Mouse (Mus musculus) intestine, embryonic 14.5 days (tissue): ENCODE measurements around the gene Evl. TPM values are rescaled to one million over a fixed set of nuclear protein-coding genes. Genes with fewer than 3 reads are reported as not detected.

Experiments used
- ATAC-seq: fragments of 200-750 bp; cut with Nextera tagmentation; replicated peaks from 2 replicates; pipeline ENCODE4 v1.8.0; 2017; ENCODE audit warnings: low read depth, moderate number of reproducible peaks, moderate TSS enrichment, moderate library complexity; ENCODE audit not compliant: low FRiP score, low TSS enrichment
- DNase-seq: peaks from one replicate; pipeline ENCODE4 v3.0.0-alpha.2; 2018; ENCODE audit warnings: low spot score
- H3K27ac ChIP-seq: fragments of 300-500 bp; sonication (generic); 2 replicates; pipeline ENCODE4 v1.5.1; 2014; ENCODE audit warnings: low read depth, mild to moderate bottlenecking, control low read depth
- H3K27me3 ChIP-seq: fragments of 300-500 bp; sonication (generic); replicated peaks from 2 replicates; pipeline ENCODE4 v1.6.1; 2014; ENCODE audit warnings: low read length, control low read depth; ENCODE audit not compliant: control insufficient read depth, insufficient read depth
- H3K36me3 ChIP-seq: fragments of 300-500 bp; sonication (generic); 2 replicates; pipeline ENCODE4 v1.6.1; 2014; ENCODE audit warnings: low read length, control low read depth; ENCODE audit not compliant: control insufficient read depth, insufficient read depth
- H3K4me1 ChIP-seq: fragments of 300-500 bp; sonication (generic); replicated peaks from 2 replicates; pipeline ENCODE4 v1.6.1; 2014; ENCODE audit warnings: low read length, control low read depth, mixed read lengths; ENCODE audit not compliant: control insufficient read depth, insufficient read depth
- H3K4me2 ChIP-seq: fragments of 300-500 bp; sonication (generic); 2 replicates; pipeline ENCODE4 v1.6.1; 2014; ENCODE audit warnings: low read length
- H3K4me3 ChIP-seq: fragments of 300-500 bp; sonication (generic); 2 replicates; pipeline ENCODE4 v1.5.1; 2014; ENCODE audit warnings: low read depth, low read length, control low read depth, mixed read lengths
- H3K9ac ChIP-seq: fragments of 300-500 bp; sonication (generic); 2 replicates; pipeline ENCODE4 v1.6.1; 2014; ENCODE audit warnings: mild to moderate bottlenecking, low read length
- H3K9me3 ChIP-seq: fragments of 300-500 bp; sonication (generic); 2 replicates; pipeline ENCODE4 v1.6.1; 2016; ENCODE audit warnings: low read length, control low read depth; ENCODE audit not compliant: control insufficient read depth
- WGBS: fragments of 180-500 bp; shearing (Covaris S2); extraction: QIAGEN DNeasy Blood & Tissue Kit; methylation state at CpG from one replicate; pipeline ENCODE4 v1.1.7; 2014; 5-methylcytosine and 5-hydroxymethylcytosine counted together
- polyA plus RNA-seq: library from polyadenylated mRNA; unstranded; fragments of >200 nt; fragmentation: Nextera tagmentation; extraction: Ambion mirVana; gene quantifications from 2 replicates; pipeline ENCODE4 v1.2.1, GENCODE M21; 2014

The Evl gene
- polyA plus RNA-seq, 1 experiment from 2014 or later = 61.0 TPM

- Histone ChIP-seq H3K9me3 (no peaks in the 10 kb centered on the region), H3K4me2 (no peak overlapping the region), H3K4me3 (no peak overlapping the region), H3K36me3 (peaks cover 28% of the 10 kb centered on the region), H3K27me3 (no peaks in the 10 kb centered on the region), H3K9ac (no peak overlapping the region), H3K27ac (no peak overlapping the region), H3K4me1 (no peaks in the 10 kb centered on the region; the same call in 1 of the 2 replicates)
- WGBS = 69% methylated on average over 10 of the region's 10 CpGs
- DNase-seq = no peak
- no peak for ATAC-seq
Observed at GRCm38 (mm10) chr12:108536461-108536860, 18.1 kb upstream of the Evl start.

- no peak overlapping the region for H3K4me2 ChIP-seq
- H3K27me3 ChIP-seq = no peaks in the 10 kb centered on the region
- WGBS = 25% methylated on average over 6 of the region's 6 CpGs
- H3K9me3 ChIP-seq = no peaks in the 10 kb centered on the region
- H3K4me1 ChIP-seq = peaks cover 2% of the 10 kb centered on the region; the same call in 1 of the 2 replicates
- H3K4me3 ChIP-seq = no peak overlapping the region
- ATAC-seq = peak; percentile 56; the same call in 1 of the 2 replicates
- H3K27ac ChIP-seq = no peak overlapping the region
- H3K9ac ChIP-seq = no peak overlapping the region
- 0 out of 2 replicates have a peak, but pooled peaks cover 15% of the 10 kb centered on the region for H3K36me3 ChIP-seq
- DNase-seq = no peak
Observed at GRCm38 (mm10) chr12:108541088-108541487, 13.4 kb upstream of the Evl start.

DNA sequence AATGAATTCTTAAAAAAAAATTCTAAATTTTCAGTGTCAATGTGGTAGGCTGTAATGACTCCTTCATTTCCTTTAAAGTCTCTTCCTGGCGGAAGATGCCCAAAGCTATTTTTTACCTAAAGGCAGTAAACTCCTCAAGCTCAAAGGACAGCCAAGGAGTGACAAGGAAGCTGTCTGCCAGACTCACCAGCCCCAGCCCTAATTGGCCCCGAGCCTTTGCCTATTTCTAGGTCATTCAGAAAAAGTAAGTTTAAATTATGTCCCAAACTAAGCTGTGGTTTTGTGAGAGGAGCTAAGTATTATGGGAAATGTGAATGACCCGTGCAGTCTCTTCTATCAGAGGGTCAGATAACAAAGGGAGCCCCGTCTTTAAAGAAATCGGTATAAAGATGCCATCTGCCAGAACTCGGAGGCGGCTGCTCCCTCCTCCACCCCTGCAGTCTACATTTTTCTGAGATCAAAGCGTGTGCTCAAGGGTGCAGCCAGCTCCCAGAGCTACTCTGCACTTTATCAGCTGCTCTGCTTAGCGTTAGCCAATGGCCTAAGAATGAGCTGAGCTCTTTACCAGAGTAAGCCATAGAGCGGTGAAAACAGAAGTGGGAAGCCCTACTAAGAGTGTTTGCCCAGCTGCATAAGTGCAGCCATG lies 7.9 kb upstream of the Evl start:
- Histone ChIP-seq H3K9me3 (no peaks in the 10 kb centered on the region), H3K27ac (peak overlapping the region; percentile 51; the same call in 1 of the 2 replicates), H3K27me3 (no peaks in the 10 kb centered on the region), H3K4me1 (peaks cover 16% of the 10 kb centered on the region), H3K36me3 (no peaks in the 10 kb centered on the region), H3K9ac (no peak overlapping the region), H3K4me2 (peak overlapping the region; percentile 31), H3K4me3 (no peak overlapping the region)
- 11% methylated on average over 10 of the region's 10 CpGs for WGBS
- ATAC-seq (no peak; the same call in 1 of the 2 replicates), DNase-seq (no peak)

GRCm38 (mm10) chr12:108547251-108547875 lies 7.2 kb upstream of the Evl start:
- no peaks in the 10 kb centered on the region for H3K27me3 ChIP-seq
- no peak overlapping the region for H3K4me3 ChIP-seq
- DNase-seq (no peak), ATAC-seq (no peak)
- H3K4me2 ChIP-seq = peak overlapping the region; percentile 31; the same call in 1 of the 2 replicates
- peaks cover 16% of the 10 kb centered on the region for H3K4me1 ChIP-seq
- no peak overlapping the region for H3K9ac ChIP-seq
- H3K27ac ChIP-seq = 0 out of 2 replicates have a peak overlapping the region, but pooled peaks have one; percentile 7
- no peaks in the 10 kb centered on the region for H3K36me3 ChIP-seq
- WGBS = 54% methylated on average over 15 of the region's 15 CpGs
- H3K9me3 ChIP-seq = no peaks in the 10 kb centered on the region

GRCm38 (mm10) chr12:108551731-108552130 lies 2.8 kb upstream of the Evl start:
- Histone ChIP-seq H3K36me3 (no peaks in the 10 kb centered on the region), H3K27ac (no peak overlapping the region), H3K4me2 (no peak overlapping the region), H3K27me3 (no peaks in the 10 kb centered on the region), H3K4me3 (no peak overlapping the region), H3K4me1 (peaks cover 21% of the 10 kb centered on the region), H3K9ac (no peak overlapping the region), H3K9me3 (no peaks in the 10 kb centered on the region)
- DNase-seq (no peak), ATAC-seq (no peak)
- WGBS = 86% methylated on average over 7 of the region's 7 CpGs

- no peak for DNase-seq
- no peaks in the 10 kb centered on the region for H3K9me3 ChIP-seq
Observed at GRCm38 (mm10) chr12:108553079-108553478, 1.4 kb upstream of the Evl start.

DNA sequence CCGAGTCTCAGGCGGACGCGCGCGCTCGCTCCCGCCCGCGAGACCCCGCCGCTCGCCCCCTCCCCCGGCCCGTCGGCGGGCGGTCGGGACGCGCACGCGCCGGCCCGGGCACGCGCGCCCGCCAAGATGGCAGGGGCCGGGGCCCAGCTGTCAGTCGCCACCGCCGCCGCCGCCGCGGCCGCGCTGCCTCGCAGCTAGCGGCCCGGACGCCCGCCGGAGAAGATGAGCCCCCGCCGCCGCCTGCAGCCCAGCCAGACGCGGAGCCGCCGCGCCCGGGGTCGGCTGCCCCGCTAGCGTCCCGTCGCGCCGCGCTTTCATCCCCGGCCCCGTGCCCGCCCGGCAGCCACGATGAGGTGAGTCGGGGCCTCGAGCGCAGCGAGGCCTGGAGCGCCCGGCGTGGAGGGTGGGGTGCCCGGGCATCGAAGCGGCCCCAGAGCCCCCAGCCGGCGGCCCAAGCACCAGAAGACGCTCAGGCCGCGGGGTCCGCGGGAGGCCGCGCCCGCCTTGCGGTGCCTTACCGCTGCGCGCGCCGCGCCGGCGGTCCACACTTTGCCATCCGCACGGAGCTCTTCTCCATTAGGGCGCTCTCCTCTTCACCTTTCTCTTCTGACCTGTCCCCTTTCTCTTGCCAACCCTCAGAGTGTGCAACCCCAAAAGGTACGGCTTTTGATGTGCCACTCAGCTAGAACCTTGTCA lies 489 bp downstream of the Evl start:
- Histone ChIP-seq H3K36me3 (no peaks in the 10 kb centered on the region), H3K4me1 (peaks cover 38% of the 10 kb centered on the region), H3K9me3 (no peaks in the 10 kb centered on the region), H3K9ac (peak overlapping the region; percentile 95), H3K4me3 (peak overlapping the region; percentile 87), H3K27ac (peak overlapping the region; percentile 82), H3K27me3 (no peaks in the 10 kb centered on the region), H3K4me2 (peak overlapping the region; percentile 73)
- ATAC-seq (peak; percentile 73), DNase-seq (peak; percentile 78)
- under 1% methylated on average over 97 of the region's 100 CpGs for WGBS

More at GRCm38 (mm10) chr12:108553079-108553478, 1.4 kb upstream of the Evl start:
- H3K27me3 ChIP-seq = no peaks in the 10 kb centered on the region
- no peak for ATAC-seq
- H3K9ac ChIP-seq = no peak overlapping the region
- no peak overlapping the region for H3K27ac ChIP-seq
- H3K36me3 ChIP-seq = no peaks in the 10 kb centered on the region
- peaks cover 24% of the 10 kb centered on the region for H3K4me1 ChIP-seq
- no peak overlapping the region for H3K4me2 ChIP-seq
- H3K4me3 ChIP-seq = no peak overlapping the region
- WGBS = 33% methylated on average over 6 of the region's 6 CpGs

GRCm38 (mm10) chr12:108558194-108558593 lies 3.7 kb downstream of the Evl start:
- H3K4me2 ChIP-seq = no peak overlapping the region; the same call in 1 of the 2 replicates
- peaks cover 6% of the 10 kb centered on the region for H3K36me3 ChIP-seq
- H3K27me3 ChIP-seq = no peaks in the 10 kb centered on the region
- H3K9ac ChIP-seq = no peak overlapping the region
- H3K27ac ChIP-seq = no peak overlapping the region
- ATAC-seq (no peak), DNase-seq (no peak)
- no peaks in the 10 kb centered on the region for H3K9me3 ChIP-seq
- H3K4me3 ChIP-seq = no peak overlapping the region
- peaks cover 48% of the 10 kb centered on the region for H3K4me1 ChIP-seq
